Mouse (Mus musculus) midbrain, postnatal 0 days (tissue): Measurements from ENCODE around the gene Brca1. TPM values are rescaled to one million over a fixed set of nuclear protein-coding genes. Genes with fewer than 3 reads are reported as not detected.

ENCODE experiments used
- ATAC-seq: fragments of 200-750 bp; cut with Nextera tagmentation; 2 replicates; pipeline ENCODE4 v1.8.0; 2017; ENCODE audit warnings: moderate number of reproducible peaks, mild to moderate bottlenecking, moderate TSS enrichment, moderate library complexity; ENCODE audit not compliant: low FRiP score
- DNase-seq: peaks from one replicate; pipeline ENCODE4 v3.0.0-alpha.2; 2015; ENCODE audit warnings: low spot score
- H3K27ac ChIP-seq: fragments of 300-500 bp; sonication (generic); 2 replicates; pipeline ENCODE4 v1.5.1; 2014; ENCODE audit warnings: low read depth, mild to moderate bottlenecking, low read length, mixed read lengths
- H3K27me3 ChIP-seq: fragments of 300-500 bp; sonication (generic); 2 replicates; pipeline ENCODE4 v1.6.1; 2014; ENCODE audit warnings: low read length, control low read depth, mixed read lengths; ENCODE audit not compliant: insufficient read depth
- H3K36me3 ChIP-seq: fragments of 300-500 bp; sonication (generic); 2 replicates; pipeline ENCODE4 v1.6.1; 2014; ENCODE audit warnings: low read length, control low read depth, mixed read lengths; ENCODE audit not compliant: insufficient read depth
- H3K4me1 ChIP-seq: fragments of 300-500 bp; sonication (generic); 2 replicates; pipeline ENCODE4 v1.6.1; 2014; ENCODE audit warnings: mild to moderate bottlenecking, control low read depth, antibody characterized with exemption, low read length, mixed read lengths; ENCODE audit not compliant: insufficient read depth
- H3K4me2 ChIP-seq: fragments of 300-500 bp; sonication (generic); 2 replicates; pipeline ENCODE4 v1.6.1; 2014; ENCODE audit warnings: low read depth, mild to moderate bottlenecking, low read length, mixed read lengths; ENCODE audit not compliant: poor library complexity, severe bottlenecking
- H3K4me3 ChIP-seq: fragments of 300-500 bp; sonication (generic); 2 replicates; pipeline ENCODE4 v1.5.1; 2014; ENCODE audit warnings: low read depth, mild to moderate bottlenecking, low read length, moderate library complexity
- H3K9ac ChIP-seq: fragments of 300-500 bp; sonication (generic); replicated peaks from 2 replicates; pipeline ENCODE4 v1.6.1; 2014; ENCODE audit warnings: mild to moderate bottlenecking, low read length, moderate library complexity, mixed read lengths; ENCODE audit not compliant: poor library complexity, severe bottlenecking
- H3K9me3 ChIP-seq: fragments of 300-500 bp; sonication (generic); 2 replicates; pipeline ENCODE4 v1.6.1; 2016; ENCODE audit warnings: low read length, control low read depth
- CTCF ChIP-seq: IDR thresholded peaks from 2 replicates; pipeline ENCODE4 v1.5.1; 2016; ENCODE audit warnings: antibody characterized with exemption, mild to moderate bottlenecking
- WGBS: fragments of 180-500 bp; shearing (Covaris S2); extraction: QIAGEN DNeasy Blood & Tissue Kit; methylation state at CpG from one replicate; pipeline ENCODE4 v1.1.7; 2014; 5-methylcytosine and 5-hydroxymethylcytosine counted together
- polyA plus RNA-seq: library from polyadenylated mRNA; unstranded; fragments of >200 nt; fragmentation: Nextera tagmentation; extraction: Ambion mirVana; gene quantifications from 2 replicates; pipeline ENCODE4 v1.2.1, GENCODE M21; 2015
- total RNA-seq: library from RNA; depleted of rRNA; stranded (reverse); fragments of >200 nt; gene quantifications from 2 replicates; pipeline ENCODE4 v1.2.3, GENCODE M21; 2014; rRNA removed

Gene Brca1
- 2.8 and 5.1 TPM in 2 replicates for total RNA-seq
- polyA plus RNA-seq, result 0.84 and 0.90 TPM in 2 replicates

DNA sequence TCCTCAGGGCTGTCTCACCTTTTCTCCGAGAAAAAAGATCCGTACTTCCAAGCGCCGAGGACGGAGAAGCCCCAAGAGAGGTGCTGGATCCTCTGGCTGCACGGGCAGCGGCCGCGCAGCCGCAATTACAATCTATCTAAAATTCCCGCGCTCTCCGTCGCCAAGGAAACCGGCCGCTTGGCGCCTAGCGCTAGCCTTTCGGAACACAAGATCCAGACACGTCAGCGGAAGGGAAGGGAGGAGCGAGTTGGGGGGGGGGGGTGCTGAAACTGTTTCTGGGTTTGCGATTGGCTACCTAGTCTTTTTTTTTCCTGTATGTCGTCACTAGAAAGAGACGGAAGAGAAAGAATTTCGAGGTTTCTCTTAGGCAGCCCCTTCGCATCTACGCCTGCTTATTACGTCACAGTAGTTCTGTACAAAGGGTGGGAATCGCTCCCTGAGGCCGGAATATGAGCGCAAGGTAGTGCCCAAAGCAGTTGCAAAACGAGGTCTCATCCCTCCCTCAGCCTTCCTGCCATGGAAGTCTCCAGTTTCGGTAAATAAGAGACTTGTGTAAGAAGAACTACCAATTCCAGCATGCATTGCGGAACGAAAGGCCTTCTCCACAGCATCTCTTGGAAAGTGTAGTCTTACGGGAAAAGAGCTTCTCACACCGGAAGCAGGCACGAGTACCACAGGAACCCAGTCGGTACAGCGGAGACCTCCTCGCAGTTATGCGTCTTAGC is at the start of gene Brca1, which contains the start of gene Nbr1:
TSS of gene Brca1 (minus strand) at position 205 of the 725 bp plus-strand sequence.
TSS of gene Nbr1 (plus strand) at position 399 of the 725 bp plus-strand sequence.
- TF ChIP-seq CTCF, result no peak
- Histone ChIP-seq H3K27me3 (no peaks in the 10 kb centered on the region), H3K4me1 (peaks cover 11% of the 10 kb centered on the region; the same call in 1 of the 2 replicates), H3K4me3 (peak within 1 kb of the TSS; percentile 53), H3K9me3 (no peaks in the 10 kb centered on the region), H3K36me3 (peaks cover 2% of the 10 kb centered on the region; the same call in 1 of the 2 replicates), H3K27ac (peak within 1 kb of the TSS; percentile 88), H3K9ac (peak within 1 kb of the TSS; percentile 61), H3K4me2 (peak within 1 kb of the TSS; percentile 85)
- WGBS, result under 1% methylated on average over 43 of the region's 43 CpGs
- ATAC-seq (peak; percentile 84), DNase-seq (peak; percentile 99)

DNA sequence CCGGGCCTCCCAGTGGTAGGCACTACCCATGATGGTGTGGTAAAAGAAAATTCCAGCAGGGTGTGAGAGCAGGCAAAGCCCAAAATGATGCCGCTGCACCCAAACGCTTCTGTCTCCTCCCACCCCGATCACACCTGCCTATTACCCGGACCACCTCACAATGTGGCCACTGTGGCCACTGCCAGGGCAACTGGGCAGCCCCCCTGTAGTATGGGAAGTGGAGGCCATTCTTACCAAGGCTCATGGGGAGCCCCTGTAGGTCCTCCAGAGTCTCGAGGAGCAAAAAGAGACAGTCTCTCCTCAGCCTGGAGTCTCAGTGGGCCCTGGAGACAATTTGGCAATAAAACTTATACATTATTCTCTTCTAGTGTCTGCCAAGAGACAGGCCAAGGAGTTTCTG is 47.4 kb upstream of the Brca1 start, which contains the start of gene Gm11634:
TSS of gene Gm11634 (minus strand) at position 101 of the 400 bp plus-strand sequence.
- H3K9ac ChIP-seq, result no peak within 1 kb of the TSS
- WGBS, result 89% methylated on average over 6 of the region's 6 CpGs
- H3K27me3 ChIP-seq, result no peaks in the 10 kb centered on the region
- H3K4me1 ChIP-seq, result no peaks in the 10 kb centered on the region
- no peaks in the 10 kb centered on the region for H3K9me3 ChIP-seq
- H3K4me2 ChIP-seq, result no peak within 1 kb of the TSS
- no peak within 1 kb of the TSS for H3K27ac ChIP-seq
- ATAC-seq (no peak), DNase-seq (no peak)
- no peak for TF ChIP-seq CTCF
- no peaks in the 10 kb centered on the region for H3K36me3 ChIP-seq
- H3K4me3 ChIP-seq, result no peak within 1 kb of the TSS

DNA sequence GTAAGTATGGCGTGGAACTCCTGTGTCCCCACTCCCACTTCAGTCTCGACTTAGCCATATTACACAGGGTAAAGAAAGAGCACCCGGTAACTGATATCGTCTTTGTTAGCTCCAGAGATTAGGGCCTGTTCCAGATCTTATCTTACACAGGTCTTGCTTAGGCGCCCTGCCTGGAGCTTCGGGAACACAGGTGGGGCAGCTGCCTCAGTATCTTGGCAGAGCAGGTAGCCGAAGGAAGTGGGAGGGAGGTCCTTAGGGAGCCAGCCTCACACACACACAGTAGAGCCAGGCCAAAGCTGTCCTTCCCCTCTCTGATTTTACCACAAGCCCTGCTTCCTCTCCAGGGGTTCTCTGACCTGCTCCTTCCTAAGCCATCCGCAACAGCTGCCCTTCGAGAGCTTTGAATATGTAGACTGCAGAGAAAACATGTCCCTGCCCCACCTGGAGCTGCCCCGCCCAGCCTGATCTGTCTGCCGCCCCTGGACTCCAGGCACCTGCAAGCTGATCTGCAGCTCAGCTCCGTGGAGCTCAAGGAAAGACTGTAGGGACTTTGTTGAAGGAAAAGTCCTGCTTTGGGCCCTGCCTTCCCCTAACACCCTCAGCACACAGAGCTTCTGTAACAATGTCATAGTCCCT is 38.4 kb upstream of the Brca1 start:
- Histone ChIP-seq H3K27ac (no peak overlapping the region), H3K36me3 (peaks cover 3% of the 10 kb centered on the region; the same call in 1 of the 2 replicates), H3K4me1 (no peaks in the 10 kb centered on the region), H3K9me3 (no peaks in the 10 kb centered on the region), H3K9ac (no peak overlapping the region; the same call in 1 of the 2 replicates), H3K4me3 (no peak overlapping the region), H3K4me2 (no peak overlapping the region), H3K27me3 (no peaks in the 10 kb centered on the region)
- DNase-seq, result no peak
- no peak for TF ChIP-seq CTCF
- ATAC-seq, result no peak
- WGBS, result 82% methylated on average over 12 of the region's 12 CpGs

DNA sequence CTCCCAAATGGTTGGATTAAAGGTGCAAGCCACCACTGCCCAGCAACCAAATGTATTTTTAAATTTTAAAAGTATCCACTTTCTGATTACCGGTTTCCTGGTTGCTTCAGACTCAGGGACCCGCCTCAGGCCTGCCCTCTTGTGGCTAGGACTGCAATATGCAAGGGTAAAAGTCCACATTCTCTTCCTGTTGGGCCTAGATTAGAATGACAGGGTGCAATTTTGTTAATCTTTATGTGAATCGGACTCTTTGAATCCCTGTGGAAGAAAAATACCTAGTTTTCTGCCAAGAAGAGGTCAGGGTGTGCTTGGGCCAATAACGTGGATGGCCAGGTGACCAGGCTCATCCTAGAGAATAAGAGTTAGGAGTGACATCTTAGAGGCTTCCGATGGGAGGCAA is 37.7 kb upstream of the Brca1 start:
- Histone ChIP-seq H3K4me3 (no peak overlapping the region), H3K27ac (no peak overlapping the region), H3K9ac (no peak overlapping the region), H3K9me3 (no peaks in the 10 kb centered on the region), H3K36me3 (peaks cover 3% of the 10 kb centered on the region; the same call in 1 of the 2 replicates), H3K4me2 (no peak overlapping the region), H3K27me3 (no peaks in the 10 kb centered on the region), H3K4me1 (no peaks in the 10 kb centered on the region)
- DNase-seq (peak; percentile 42), ATAC-seq (no peak)
- TF ChIP-seq CTCF, result peak; percentile 80
- WGBS, result 27% methylated on average over 5 of the region's 5 CpGs

DNA sequence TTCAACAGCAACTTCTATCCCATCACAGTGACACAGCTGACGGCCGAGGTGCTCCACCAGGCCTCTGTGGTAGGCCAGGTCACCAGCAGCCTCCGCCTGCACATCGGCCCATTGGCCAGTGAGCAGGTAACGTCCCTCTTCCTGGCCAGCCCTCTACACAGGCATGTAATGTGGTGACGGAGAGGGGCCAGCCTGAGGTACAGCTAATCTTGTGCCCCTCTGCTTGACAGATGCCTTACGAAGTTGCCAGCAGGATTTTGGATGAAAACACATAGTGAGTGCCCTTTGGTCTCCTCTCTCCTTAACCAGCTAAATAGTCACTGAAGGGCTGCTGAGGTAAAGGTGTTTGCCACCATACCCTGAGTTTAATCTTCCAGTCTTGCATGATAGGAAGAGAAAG is 37.1 kb upstream of the Brca1 start:
- no peak overlapping the region for H3K4me2 ChIP-seq
- H3K27ac ChIP-seq, result no peak overlapping the region
- no peak overlapping the region for H3K9ac ChIP-seq
- H3K4me1 ChIP-seq, result no peaks in the 10 kb centered on the region
- WGBS, result 94% methylated on average over 7 of the region's 7 CpGs
- no peak overlapping the region for H3K4me3 ChIP-seq
- H3K27me3 ChIP-seq, result no peaks in the 10 kb centered on the region
- ATAC-seq, result no peak
- no peak for TF ChIP-seq CTCF
- H3K9me3 ChIP-seq, result no peaks in the 10 kb centered on the region
- peaks cover 3% of the 10 kb centered on the region; the same call in 1 of the 2 replicates for H3K36me3 ChIP-seq
- DNase-seq, result no peak

DNA sequence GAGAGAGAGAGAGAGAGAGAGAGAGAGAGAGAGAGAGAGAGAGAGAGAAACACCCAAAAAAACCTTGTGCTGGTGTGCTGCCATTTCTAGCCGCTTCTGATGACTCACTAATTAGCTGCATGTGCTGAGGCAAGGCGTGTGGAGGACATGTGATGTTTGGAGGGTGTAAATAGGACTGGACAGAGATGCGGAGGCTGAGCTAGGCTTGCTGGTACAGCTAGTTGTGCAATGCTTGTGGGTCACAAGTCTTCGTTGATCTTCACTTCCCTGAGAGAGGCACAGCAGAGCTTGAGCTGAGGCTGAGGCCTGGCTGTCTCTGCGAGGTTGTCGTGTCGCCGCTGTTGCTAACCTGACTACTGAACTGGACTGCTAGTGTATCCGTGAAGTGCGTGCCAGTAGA is 35.9 kb upstream of the Brca1 start:
- no peak overlapping the region for H3K4me3 ChIP-seq

More for the DNA sequence above, 35.9 kb upstream of the Brca1 start:
- Histone ChIP-seq H3K36me3 (peaks cover 3% of the 10 kb centered on the region; the same call in 1 of the 2 replicates), H3K4me2 (no peak overlapping the region), H3K9me3 (no peaks in the 10 kb centered on the region), H3K27me3 (no peaks in the 10 kb centered on the region), H3K9ac (no peak overlapping the region), H3K27ac (no peak overlapping the region), H3K4me1 (no peaks in the 10 kb centered on the region)
- ATAC-seq (no peak), DNase-seq (no peak)
- 89% methylated on average over 10 of the region's 10 CpGs for WGBS
- TF ChIP-seq CTCF, result no peak
